In genomic region chr10:117878628-117879027, GRCm38 (mm10) we compare ENCODE assay signal across 13 mouse cellular contexts. TPM values are rescaled to one million over a fixed set of nuclear protein-coding genes. Genes with fewer than 3 reads are reported as not detected.
DNase-seq lines count a peak whose midpoint lies in the region.
"Had no signal": no experiment of that assay in that cellular context is flagged by ENCODE, and none has a peak within 500 bp of the region (broad histone marks: within the 10 kb centered on the region; RNA-seq: fewer than 3 reads in every experiment).

No protein-coding gene starts in this region.

- peak; percentile 12 to 56 for DNase-seq in left cerebral cortex, adult 18-20 months (ENCODE audit: low spot score in 2 of 2)
- no peak for DNase-seq in left cerebral cortex, adult 9 months (ENCODE audit: low spot score in 2 of 2)
- peak; percentile 55 for DNase-seq in brain, adult 2 months (ENCODE audit: low read depth, low spot score)
- DNase-seq in telencephalon, adult 2 months (ENCODE audit: low read depth, low spot score): peak; percentile 31
- no peak for DNase-seq in lung, postnatal 25 days (ENCODE audit: low spot score)
- DNase-seq: adrenal gland, adult 2 months; adrenal gland, postnatal 10 days; adrenal gland, postnatal 25 days; cerebellum, adult 11-12 months; cerebellum, adult 2 months; cerebellum, adult 9-10 months; cerebellum, postnatal 10 days; cerebellum, postnatal 25 days had no signal

RNA-seq across cellular contexts. Expression of gene Rap1b, which starts 32.8 kb away (rescaled TPM):
- total RNA-seq in left cerebral cortex, adult 18-20 months (2021): 10 to 100 TPM; 56.7 to 65.4 TPM

Comparison
In these comparisons a context has a peak if more than half of its experiments do, and no peak if none do; other contexts are left out.
1. DNase-seq: peak in left cerebral cortex, adult 18-20 months (2 of 2), brain, adult 2 months (single experiment) and telencephalon, adult 2 months (single experiment); none in left cerebral cortex, adult 9 months (0 of 2) and lung, postnatal 25 days (single experiment).